Mouse (Mus musculus): ENCODE results near the gene Hdac2. TPM values are rescaled to one million over a fixed set of nuclear protein-coding genes. Genes with fewer than 3 reads are reported as not detected.

Gene Hdac2
- 100 to 1,000 TPM in 1 of 2 experiments, 10 to 100 TPM in 1; 92.8 to 101 TPM for total RNA-seq (2021)

DNA sequence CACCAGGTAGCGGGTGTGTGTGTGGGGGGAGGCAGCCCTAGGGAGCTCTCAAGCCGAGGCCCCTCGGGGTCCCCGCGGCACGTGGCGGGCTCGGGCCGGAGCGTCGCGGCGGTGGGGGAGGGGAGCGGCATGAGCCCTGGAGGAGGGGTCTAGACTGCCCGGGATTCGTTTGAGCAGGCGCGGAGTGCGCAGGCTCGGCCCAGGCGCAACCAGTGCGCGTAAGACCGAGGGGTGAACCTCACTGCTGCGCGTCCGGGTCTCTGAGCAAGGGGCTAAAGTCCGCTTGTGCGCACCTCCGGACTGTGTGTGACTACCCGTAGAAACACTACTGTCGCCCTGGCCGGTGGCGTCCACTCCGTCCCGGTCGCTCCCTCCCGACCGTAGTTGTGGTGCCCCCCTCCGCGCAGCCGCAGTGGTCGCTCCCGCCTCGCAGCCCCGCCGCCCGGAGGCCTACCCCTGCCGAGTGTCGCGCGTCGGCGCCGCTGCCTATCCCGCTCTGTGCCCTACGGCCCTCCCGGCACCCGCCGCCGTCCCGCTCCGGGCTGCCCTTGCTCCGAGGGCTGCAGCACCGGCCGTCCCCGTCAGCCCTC lies at the start of gene Hdac2:
TSS of gene Hdac2 (plus strand) at position 459 of the 590 bp plus-strand sequence.
- peak; percentile 86 to 88 for DNase-seq

DNA sequence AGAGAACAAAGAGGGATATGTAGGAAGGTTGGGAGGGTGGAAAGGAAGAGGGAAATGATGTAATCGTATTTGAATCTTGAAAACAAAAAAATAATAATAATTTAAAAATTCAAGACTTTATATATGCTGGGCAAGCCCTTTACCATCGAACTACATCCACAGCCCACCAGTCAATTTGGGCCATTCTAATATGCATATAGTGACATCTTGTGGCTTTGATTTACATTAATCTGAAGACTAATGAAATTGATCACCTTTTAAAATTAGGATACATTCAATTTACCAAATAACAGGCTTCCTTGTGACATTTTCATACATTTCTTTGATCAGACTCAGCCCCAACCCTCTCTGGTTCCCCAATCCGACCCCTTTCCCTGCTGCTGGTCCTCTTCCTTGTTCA lies 46.1 kb upstream of the Hdac2 start:
- DNase-seq, result no peak

DNA sequence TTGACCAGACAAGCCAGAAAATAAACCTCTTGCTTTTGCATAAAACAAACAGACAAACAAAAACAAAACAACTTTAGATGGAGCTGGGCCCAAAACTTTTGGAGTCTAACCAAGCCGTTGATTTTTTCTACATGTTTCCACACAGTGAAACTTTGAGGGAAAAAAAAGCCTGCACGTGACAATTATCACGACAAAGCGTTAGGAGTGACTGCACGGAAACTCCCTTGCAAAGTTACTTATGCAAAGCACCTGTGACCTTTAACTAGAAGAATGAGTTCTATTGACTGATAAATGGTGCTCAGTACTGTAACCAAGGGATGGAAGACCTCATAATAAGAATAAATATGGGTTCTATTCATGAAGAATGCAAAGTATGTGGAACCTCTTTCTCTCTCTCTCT lies 38.5 kb upstream of the Hdac2 start:
- DNase-seq, result no peak

DNA sequence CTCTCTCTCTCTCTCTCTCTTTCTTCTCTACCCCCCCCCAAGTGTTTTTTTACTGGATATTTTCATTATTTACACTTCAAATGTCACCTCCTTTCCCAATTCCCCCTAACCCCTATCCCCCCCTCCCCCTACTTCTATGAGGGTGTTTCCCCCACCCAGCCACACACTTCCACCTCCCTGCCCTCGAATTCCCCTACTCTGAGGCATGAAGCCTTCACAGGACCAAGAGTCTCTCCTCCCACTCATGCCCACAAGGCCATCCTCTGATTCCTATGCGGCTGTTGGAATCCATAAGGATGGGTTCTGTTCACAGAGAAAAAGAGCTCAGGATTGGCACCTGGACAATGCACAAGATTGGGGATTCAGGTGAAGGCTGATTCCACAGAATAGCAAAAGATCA lies 38.1 kb upstream of the Hdac2 start:
- no peak for DNase-seq

DNA sequence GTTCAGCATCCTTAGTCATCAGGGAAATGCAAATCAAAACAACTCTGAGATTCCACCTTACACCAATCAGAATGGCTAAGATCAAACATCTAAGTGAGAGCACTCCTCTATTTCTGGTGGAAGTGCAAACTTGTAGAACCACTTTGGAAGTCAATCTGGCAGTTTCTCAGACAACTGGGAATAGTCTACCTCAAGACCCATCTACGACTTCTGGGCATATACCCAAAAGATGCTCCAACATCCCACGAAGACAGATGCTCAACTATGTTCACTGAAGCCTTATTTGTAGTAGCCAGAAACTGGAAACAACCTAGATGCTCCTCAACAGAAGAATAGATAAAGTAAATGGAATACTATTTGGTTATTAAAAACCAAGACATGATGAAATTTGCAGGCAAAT lies 22.6 kb upstream of the Hdac2 start:
- DNase-seq, result no peak

DNA sequence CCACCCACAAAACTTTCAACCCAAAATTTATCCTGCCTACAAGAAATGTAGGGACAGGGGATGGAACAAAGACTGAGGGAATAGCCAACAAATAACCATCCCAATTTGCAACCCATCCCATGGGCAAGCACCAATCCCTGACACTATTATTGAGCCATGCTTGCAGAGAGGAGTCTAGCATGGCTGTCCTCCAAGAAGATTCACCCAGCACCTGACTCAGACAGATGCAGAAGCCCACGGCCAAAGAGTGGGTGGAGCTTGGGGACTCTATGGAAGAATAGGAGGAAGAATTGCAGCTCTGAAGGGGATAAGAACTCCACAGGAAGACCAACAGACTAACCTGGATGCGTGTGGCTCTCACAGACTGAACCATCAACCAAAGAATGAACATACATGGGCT lies 21.7 kb upstream of the Hdac2 start:
- no peak for DNase-seq

DNA sequence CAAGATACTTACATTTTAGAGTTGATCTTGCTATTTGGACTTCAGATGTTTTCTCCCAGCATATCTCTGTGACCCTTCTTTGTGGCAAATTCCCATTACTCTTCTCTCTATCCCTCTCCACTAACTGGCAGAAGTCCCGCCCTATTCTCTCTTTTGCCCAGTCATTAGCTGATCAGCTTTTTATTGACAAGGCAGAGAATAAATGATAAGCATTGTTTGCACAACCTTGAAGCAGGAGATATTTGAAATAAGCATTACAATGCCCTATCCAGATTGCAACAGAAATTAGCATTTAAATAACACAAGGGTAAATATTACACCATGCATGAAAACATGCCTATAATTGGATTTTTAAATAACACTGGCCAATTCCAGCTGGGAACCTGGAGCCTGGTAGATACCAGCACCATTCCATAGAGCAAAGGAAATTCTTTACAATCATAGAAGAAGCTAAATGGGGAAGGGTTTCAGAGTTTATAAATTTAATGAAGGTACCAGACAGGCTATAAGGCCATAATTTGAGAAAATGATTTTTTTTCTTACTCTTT lies 14.7 kb upstream of the Hdac2 start:
- DNase-seq, result no peak

DNA sequence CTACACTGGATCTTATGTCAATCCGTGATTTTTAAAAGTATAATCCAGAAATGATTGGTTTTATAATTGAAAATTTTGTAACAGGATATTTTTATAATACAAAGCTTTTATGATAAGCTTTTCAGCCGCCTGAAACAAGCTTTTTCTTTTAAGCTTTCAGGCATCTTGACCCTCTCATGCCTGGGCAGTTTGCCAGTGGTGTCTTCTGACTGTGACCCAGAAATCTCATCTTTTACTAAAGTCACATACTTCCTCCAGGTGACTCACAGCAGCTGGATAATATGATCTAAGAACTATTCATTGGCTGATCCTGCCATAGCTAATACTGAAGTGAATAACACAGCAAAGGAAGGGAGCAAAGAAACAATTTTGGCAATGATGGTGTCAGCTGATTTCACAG lies 9.9 kb upstream of the Hdac2 start:
- DNase-seq, result no peak

DNA sequence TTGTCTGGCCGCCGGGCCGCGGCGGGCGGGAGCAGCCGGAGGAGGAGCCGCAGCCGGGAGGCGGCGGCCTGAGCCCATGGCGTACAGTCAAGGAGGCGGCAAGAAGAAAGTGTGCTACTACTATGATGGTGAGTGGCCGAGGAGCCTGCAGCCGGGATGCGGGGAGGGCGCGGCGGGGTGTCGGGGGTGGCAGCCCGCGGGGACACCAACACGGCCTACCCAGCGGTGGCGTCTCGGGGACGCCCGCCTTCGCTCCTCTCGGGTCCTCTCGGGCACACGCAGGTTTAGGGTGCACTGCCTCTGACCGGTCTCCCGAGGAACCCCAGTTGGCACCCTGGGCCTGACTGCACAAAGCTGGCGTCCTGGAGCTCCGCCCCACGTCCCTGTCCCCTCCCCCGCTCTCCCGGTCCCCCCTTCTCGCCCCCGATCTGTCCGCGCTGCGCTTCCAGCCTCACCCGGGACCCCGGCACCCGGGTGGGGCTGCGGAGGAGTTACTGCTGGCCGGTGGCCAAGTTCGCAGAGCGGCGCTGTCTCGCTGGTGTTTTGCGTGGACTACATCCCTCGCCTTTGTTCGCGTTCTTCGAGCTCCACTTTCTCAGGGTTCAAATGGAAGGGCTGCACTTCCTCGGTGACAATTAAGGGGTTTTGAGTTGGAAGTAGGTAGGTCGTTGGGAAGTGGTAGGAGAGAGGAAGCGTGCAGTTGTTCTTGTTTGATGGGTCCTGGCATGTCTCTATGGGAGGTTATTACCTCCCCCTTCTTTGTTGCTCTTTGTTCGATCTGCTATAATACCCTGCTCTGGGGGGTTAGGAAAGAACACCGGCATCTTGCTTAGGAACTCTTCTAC lies 554 bp downstream of the Hdac2 start:
- DNase-seq, result peak; percentile 56 to 63

DNA sequence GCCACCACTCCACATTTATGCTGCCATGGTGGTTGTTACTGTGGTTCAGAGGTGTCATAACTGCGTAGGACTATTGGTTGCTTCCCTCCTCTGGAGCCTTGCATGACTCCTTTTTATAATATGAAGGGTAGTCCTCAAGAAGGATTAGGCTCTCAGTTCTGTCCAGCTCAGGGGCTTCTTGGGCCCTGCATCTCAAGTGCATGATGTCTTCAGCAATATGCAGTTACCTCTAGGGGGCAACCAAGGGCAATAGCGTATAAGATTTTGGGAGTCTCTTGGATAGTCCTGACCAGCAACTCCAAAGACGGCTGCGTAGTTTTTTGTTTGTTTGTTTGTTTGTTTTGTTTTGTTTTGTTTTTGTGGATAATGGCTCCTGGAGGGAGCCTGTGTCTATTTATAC lies 7.5 kb downstream of the Hdac2 start:
- no peak for DNase-seq

DNA sequence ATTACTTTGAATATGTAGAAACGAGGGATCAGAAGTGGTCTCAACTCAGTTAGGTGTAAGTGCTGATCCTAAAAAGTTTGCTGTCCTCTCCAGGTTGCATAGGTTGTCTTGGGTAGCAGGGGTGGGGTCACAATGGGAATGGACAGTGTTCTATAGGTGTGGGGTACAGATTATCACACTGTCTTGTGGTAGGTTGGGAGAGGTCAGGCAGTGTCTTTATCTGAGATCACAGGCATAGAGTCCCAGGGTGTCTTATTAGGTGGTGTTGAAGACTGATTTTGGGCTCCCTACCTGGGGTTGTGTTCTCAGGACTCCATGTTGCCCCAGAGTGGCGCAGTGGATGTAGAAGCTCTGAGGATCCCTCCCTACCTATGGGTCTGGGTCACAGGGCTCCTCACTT lies 17.8 kb downstream of the Hdac2 start:
- DNase-seq, result no peak

DNA sequence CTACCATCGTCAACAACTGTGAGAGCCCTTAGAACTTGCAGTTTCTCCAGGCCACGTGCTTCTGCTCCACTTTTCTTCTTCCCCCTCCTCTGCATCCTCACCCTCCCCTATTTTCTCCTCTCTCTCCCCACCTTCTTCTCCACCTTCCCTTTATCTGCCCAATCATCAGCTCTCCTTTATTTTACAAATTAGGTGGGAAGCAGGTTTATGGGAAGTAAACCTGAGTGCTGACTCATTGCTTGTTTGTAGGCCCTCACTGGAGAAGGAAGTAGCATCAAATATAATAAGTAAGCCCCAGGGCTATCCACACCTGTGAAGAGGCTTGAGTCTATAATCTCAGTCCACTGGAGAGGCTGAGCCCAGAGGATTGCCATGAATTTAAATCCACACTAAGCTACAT lies 26.5 kb downstream of the Hdac2 start:
- DNase-seq, result no peak

DNA sequence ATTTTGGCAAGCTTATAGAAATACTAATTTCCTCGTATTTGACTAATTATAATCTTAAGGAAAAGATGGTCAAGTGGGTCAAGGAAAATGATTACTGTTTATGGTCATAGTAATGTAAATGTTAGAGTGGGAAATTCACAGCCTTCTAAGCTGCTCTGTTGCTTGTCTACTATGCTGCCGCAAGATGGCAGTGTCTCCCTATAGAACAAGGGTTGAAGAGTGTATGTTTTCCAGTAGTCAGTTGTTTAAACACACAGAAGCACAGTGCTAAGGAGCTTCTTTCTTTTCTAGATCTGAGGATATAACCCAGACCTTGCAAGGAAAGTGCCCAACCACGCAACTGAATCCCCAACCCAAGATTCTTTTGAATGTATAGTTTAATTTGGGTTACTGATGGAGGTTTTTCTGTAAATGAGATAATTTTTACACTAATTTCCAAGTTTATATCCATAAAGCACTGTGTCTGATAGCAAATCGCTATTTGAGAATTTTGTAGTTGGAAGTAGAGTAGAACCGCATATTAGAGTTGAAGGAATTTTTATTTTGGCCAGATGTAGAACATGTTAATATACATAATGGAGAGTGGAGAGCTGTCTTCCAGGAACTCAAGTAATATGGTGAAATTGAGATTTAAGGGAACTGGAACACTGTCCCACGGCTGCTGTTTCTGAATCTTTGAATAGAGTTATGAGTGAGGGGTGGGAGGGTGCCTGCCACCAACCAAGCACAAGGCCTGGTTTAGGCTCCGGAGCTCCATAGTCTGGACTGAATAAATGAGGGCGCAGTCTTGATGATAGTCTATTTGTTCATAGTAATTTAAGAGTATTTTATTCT lies 40.1 kb downstream of the Hdac2 start:
- peak; percentile 37 to 56 for DNase-seq

DNA sequence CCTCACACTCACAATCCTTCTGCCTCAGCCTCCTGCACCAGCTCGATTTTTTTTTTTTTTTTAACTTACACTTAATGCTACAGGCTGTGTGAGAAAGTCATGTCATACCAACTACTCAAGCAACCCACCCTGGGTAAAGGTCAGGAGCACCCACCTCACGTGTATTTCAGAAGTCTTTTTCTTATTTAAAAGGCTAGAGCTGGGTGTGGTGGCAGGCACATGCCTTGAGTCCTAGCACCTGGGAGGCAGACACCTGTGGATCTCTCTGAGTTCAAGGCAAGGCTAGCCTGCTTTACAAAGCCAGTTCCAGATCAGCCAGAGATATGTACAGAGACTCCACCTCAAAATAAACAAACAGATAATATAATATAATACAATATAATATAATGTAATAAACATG lies 41.4 kb downstream of the Hdac2 start:
- no peak for DNase-seq

DNA sequence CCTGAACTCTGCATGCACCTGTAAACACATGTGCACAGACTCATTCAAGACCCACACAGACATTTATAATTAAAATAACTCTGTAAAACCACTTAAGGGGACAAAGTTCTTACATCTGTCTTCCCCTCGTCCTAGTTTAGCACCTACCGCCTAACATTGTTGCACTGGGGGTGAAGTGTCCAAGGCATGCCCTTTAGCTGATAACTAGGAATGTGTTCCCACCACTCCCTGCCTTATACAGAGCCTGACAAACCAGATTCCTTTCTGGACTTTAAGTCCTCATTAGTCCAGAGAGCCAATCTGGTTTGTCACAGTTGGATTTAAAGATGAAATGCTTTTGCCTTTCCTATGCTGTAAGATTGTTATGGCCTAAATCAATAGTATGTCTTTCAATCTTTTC lies 41.9 kb downstream of the Hdac2 start:
- DNase-seq, result no peak

DNA sequence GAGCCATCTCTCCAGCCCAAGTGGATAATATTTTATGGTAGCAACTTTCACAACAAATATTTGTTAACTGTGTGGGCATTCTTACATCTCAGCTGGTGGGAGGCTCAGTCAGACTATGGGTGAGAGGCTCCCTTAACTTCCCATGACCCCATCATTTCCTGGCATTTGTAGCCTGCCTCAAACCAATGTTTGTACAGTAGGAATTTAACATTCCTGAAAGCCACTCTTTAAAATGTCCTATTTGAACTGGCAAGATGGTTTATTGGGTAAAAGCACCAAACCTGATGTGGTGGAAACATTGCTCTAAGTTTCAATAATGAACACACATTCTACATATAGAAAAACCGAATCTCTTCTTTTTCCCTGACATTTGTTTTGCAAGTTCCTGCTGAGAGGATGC lies 50.0 kb downstream of the Hdac2 start:
- DNase-seq, result no peak

DNA sequence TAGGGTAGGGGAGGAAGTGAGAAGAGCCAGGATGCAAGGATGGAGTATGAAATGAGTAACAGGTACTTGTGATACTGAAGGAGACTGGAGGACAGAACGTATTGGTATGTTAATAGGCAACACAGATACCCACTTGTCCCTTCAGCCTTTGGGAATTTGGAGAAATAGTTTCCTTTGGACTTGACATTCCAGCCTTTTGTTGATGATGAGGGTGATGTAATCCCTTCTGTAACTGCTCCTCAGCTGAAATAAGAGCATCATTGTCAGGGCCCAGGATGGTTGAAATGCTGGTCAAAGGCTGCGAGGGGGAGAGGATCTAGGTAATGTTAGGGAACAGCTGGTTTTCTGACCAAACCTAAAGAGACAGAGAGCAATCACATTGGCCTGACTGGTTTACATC lies 54.3 kb downstream of the Hdac2 start:
- no peak for DNase-seq

DNA sequence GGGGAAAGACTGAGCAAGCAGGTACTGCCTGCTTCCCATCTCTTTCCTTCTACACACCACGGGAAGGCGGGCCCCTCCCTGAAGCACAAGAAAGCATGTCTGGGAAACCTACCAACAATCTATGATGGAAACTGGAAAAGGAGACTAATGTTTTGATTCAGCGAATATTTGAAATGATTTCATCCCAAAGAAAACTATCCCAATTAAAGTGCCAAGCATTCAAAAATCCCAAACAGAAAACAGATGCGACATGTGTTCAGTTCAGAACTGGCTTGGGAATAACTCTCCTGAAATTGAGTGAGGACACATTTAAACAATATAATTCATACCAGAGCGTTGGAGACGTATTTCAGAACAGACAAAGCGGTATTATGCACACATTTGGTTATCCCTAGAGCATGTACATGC lies 60.8 kb downstream of the Hdac2 start:
- DNase-seq, result peak in 1 of 2 experiments; percentile 2

DNA sequence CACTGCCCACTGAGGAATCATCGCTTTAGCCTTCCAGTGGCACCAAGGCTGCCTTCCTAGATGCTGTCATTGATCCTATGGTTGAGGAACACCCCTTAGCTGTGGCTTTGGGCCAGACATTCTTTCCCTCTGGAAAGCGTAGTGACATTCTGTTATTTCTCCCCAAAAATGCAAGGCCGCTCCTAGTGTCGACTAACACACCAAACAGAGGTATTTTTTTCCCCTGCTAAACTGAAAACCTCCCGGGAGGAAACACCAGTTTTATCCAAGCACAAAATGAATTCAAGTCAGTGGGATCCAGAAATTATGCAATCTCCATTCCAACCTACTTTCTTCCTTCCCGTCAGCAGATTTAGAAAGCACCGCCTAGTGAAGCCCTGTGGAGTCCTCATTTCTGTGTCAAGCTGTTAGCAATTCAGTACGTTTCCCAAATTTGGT lies 73.3 kb downstream of the Hdac2 start:
- peak in 1 of 2 experiments; percentile 4 for DNase-seq

Data from layer of hippocampus, postnatal 36 days (tissue).